Mouse (Mus musculus) heart, adult 18-20 months (tissue): ENCODE results near the gene Arhgap33. TPM values are rescaled to one million over a fixed set of nuclear protein-coding genes. Genes with fewer than 3 reads are reported as not detected.
"Not testable (repeated sequence)": the region's sequence is repeated elsewhere in the genome, so short reads cannot be mapped to it uniquely, and the experiment has no call there.

Experiments
- DNase-seq, 2 experiments: peaks; one replicate each; pipeline ENCODE4 v3.0.0; 2021 to 2022; ENCODE audit warnings: mixed read lengths in 1 of 2
- total RNA-seq, 2 experiments: library from RNA; stranded (reverse); gene quantifications; 2 replicates each; pipeline ENCODE4 v1.2.3; 2021

Arhgap33 gene
- total RNA-seq, 2 experiments from 2014 or later: 0.36 to 0.50 TPM

- DNase-seq: peak; percentile 79 to 80
Measured at GRCm38 (mm10) chr7:30553021-30553589, 18.2 kb upstream of the Arhgap33 start.

DNA sequence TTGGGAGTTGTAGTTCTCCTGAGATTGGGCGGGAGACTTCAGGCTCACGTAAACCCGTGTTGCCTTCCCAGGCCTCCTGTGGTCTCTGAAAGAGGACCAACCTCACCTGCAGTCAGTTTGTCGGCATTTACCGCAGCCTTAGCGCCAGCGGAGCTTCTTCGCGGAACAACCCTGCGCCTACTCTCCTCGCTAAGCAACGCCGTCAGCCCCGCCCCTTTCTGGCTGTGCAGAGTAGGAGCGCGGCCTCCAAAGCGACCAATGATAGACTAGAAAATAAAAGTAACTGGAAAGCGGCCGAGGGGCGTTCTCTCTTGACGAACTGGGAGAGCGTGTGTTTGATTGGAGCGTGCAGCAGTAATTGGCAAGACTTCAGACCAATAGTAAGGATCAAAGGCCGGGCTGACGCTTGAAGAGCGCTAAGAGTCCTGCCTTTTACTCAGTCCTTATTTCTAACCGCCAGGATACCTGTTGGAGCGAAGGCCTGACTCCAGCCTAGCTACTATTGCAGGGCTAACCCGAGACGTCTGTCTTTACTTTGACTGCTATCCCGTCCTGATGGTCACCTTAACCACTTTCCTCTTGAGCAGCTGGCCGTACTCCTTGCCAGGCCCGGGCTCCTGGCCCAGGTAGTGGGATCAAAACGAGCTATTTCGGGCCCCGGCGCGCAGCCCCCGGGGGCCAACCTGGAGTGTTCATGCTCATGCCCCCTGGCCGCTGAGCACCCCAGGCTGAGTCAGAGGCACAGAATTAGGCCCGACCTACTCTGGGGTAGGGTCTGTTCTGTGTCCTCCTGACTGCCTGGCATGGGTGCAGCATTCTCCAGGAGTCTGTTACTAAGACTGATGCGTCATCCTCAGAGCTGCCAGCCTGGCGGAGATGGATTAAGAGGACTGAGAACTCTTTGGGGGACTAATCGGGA, 17.5 kb upstream of the Arhgap33 start, which contains the start of the genes Hspb6 and Proser3:
Gene Hspb6 (plus strand): TSS at position 77 of the 919 bp plus-strand sequence.
Gene Proser3 (minus strand): TSS at position 198 of the 919 bp plus-strand sequence.
- peak; percentile 99 for DNase-seq

DNA sequence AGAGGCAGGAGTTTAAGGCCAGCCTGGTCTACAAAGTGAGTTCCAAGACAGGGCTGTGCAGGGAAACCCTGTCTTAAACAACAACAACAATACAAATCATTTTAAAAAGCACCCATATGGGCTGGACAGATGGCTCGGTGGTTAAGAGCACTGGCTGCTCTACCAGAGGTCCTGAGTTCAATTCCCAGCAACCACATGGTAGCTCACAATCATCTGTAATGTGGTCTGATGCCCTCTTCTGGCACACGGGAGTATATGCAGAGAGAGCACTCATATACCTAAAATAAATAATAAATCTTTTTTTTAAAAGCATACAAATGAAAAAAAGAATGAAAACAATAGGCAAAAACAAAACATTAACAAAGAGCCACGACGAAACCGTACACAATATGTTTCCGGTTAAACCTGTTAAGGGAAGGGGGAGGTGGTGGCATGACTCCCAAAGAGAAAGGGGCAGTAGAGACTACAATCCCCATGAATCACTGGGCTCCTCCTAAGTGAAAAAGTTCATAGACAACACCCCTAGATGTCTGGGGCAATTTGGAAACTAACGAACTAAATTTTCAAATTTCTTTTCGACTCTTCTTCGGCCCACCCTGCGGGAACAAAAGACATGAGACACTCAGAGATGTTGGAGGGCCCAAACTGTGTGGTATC, 16.7 kb upstream of the Arhgap33 start:
- no peak for DNase-seq

DNA sequence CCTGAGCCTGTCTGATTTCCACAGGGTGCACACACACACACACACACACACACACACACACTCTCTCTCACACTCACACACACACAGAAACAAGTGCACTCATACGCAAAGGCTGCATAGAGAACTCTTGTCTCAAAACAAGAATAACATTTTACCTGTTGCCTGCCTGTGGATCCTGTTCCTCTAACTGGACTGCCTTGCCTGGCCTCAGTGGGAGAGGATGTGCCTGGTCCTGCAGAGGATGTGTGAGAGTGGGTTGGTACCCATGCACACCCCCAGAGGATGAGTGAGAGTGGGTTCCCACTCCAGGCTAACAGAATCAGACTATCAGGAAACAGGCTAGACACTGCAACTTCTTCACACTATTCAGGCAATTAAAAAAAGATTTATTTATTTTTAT, 15.7 kb upstream of the Arhgap33 start:
- no peak for DNase-seq

DNA sequence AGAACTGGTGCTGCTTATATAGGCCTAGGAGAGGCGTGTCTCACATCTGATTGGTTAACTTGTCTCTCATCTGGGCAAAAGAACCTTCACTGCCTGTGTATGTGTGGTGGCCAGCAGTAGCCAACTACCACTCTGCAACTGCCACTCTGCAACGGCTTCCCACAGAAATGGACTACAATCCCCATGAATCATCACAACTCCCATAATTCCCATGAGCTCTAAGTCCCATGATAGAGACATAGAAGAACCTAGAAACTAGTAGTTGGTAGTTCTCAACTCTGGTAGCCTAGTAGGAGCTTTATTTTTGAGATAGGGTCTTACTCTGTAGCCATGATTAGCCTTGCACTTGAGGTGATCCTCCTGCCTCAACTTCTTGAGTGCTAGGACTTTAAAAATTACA, 15.0 kb upstream of the Arhgap33 start:
- DNase-seq: no peak

- no peak for DNase-seq
Measured at GRCm38 (mm10) chr7:30544327-30544726, 9.5 kb upstream of the Arhgap33 start.

DNA sequence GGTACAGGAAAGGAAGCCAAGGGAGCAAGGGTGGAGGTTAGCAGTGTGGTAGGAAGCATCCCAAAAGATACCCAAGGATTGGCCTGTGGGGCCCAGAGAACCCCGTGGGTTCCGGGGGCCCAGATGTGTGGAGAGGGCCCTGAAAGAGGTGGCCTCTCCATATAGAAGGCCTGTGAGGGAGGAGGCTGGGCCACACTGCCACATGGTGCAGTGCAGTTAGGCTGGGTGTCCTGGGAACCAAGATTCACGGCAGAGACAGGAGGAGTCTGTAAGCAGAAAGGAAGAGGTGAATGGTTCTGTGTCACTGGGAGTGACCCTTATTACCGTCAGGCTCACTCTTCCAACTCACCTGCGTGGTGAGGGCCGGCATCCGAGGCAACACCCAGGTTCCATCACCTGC, 5.7 kb upstream of the Arhgap33 start:
- no peak for DNase-seq

- peak in 1 of 2 experiments; percentile 19 for DNase-seq
Measured at GRCm38 (mm10) chr7:30533941-30534632, 773 bp downstream of the Arhgap33 start.

GRCm38 (mm10) chr7:30532931-30533330, 1.9 kb downstream of the Arhgap33 start:
- DNase-seq: peak; percentile 25 to 35

- no peak for DNase-seq
Measured at GRCm38 (mm10) chr7:30531291-30531815, 3.5 kb downstream of the Arhgap33 start.

DNA sequence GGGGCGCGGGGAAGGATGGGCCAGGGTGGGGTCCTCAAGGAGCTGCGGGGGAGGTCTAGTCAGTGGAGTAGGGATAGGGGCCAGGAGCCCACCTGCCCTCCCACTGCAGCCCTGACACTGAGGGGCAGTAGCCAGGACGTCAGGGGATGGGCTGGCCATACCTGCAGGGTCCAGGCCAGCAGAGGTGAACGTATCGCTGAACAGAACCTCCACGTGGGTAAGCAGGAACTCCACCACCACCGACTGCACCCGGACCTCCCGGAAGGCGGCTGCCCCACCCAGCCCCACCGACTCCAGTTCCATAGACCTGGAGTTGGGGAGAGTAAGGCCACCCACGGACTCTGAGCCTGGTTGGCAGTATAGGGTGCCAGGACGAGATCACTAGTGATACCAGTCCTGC, 7.9 kb downstream of the Arhgap33 start:
- no peak for DNase-seq

DNA sequence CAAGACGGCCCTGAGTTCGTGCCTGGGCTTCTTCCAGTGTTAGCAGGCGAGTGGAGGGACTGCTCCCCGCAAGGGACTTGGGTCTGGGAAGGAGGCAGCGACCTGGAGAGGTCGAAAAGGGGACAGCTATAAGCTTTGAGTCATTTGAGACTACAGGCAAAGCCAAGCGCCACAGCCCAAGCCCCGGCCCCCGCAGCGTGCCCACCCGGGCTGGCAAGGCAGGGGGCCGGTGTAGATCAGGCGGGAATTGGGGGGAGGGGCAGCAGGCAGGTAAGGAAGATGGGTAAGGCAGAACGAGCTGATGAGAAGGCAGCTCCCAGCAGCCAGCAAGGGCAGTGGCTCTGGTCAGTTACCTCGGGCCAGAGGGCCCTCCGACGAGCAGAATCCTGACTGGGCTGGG, 8.5 kb downstream of the Arhgap33 start:
- DNase-seq: no peak

- no peak for DNase-seq
Measured at GRCm38 (mm10) chr7:30525954-30526353, 8.9 kb downstream of the Arhgap33 start.

- no peak for DNase-seq
Measured at GRCm38 (mm10) chr7:30524487-30524886, 10.4 kb downstream of the Arhgap33 start.

- DNase-seq: no peak
Measured at GRCm38 (mm10) chr7:30522871-30523270, 12.0 kb downstream of the Arhgap33 start.

DNA sequence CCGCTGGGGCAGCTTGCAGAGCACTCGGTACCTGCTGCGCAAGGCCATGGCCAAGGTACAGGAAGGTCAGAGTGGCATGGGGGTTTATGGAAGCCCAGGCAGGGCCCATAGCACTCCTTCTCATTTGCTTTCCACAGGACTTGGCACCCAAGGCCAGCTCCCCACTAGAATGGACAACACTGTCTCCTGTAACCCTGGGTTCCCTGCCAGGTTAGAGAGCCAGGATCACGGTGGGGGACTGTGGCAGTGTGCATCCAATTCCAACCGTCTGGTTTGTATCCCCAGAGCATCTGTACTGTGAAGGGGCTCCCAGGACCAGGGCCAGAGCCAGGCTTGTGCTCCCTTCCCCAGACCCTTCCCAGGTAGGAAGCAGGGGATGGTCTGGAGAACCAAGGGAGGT, 14.0 kb downstream of the Arhgap33 start:
- DNase-seq: no peak

GRCm38 (mm10) chr7:30520396-30520795, 14.5 kb downstream of the Arhgap33 start:
- DNase-seq: no peak

DNA sequence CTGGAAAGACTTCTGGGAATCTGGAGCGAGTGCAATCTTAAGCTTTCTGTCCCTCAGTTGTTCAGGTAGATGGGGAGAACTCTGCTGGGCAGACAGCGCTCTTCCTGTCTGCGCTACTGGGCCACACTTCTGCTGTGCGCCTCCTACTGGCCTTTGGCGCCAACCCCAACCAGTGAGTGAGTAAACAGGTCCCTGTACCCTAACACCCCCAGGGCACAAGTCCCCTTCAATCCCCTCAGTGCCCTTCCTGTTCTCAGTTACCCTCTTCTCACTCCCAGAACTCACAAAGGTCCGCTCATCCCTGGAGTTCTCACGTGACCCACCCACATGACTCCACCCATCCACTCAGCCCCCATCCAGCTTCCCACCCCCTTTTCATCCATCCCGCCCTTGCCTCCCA, 16.5 kb downstream of the Arhgap33 start:
- DNase-seq: no peak

DNA sequence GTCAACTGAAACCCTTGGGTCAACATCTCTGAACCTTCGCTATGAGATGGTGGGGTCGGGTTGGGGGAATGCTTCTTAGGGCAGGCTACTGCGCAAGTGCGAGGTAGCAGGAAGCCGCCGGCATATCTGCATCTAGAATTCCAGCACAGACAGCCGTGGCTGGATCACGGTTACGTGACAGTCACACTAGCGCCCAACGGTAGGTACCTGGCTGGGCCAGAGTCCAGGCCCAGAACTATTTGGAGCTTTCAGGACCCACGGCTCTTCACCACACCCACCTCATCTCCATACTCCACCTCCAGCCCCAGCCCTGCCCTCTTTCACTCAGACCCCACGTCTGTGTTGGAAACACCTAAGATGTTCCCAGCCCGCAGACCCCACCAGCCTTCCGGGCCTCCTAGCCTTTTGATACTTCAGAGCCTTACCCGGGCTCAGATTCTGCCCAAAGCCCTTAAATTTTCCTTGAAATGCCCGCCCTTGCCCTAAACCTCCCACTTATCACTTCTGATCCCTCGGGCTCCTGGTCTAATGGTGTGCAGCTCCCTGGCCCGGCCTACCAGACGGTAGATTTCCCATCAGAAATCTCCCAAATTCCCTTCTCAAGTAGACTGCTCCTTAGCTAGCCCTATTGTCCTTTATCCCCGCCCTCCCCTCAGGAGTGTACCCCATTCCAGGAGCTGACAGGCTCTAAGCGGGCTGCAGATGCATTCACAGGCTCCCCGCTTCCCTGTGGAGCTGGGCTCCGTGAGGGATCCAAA, 19.7 kb downstream of the Arhgap33 start:
- DNase-seq: no peak

- peak in 1 of 2 experiments; percentile 22 for DNase-seq
Measured at GRCm38 (mm10) chr7:30508061-30508460, 26.8 kb downstream of the Arhgap33 start.

DNA sequence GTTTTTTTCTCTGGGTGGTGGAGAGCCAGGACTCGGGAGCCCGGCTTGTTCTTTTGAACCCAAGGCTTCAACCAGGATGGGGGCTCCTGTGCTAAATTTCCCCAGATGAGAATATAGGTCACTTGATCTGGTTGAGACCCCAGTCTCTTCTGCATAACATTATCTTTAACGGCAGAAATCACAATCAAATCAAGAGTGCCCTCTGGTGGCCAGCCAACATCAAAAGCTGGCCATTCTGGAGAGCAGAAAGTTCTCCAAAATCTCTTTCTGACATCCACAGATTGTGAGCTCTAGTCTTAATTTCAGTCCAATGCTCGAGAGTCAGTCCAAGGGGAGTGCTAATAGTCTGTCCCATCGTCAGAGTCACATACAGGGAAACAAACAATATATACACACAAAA, 33.7 kb downstream of the Arhgap33 start:
- DNase-seq: not testable (repeated sequence)
